Mouse (Mus musculus): Measurements from ENCODE around the gene Gm39115.

DNA sequence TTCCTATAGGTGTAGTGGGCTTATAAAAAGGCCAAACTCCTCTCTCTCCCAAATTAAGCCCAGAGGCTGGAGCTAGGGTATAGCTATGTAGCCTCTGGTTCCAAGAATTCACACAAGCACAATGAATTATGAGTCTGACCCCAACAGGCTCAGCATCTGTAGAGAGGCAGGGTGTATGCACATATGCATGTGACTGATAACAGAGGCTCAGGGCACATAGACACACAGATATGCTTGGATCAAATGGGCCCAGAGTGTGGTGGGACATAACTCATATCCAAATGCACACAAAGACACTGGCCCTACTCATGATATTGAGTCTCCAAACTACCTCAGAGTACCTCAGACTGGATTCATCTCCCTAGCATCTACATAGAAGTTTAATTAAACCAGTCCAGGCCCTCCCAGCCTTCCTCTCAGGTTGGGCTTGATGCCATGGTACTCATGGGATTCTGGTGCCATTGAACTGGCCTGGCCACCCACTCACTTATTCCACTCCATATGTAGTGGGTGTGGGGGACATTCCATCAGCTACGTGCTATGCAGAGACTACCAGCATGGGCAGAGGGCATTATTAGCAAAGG, 48.7 kb downstream of the Gm39115 start:
- no peak for TF ChIP-seq POLR2A (IDR thresholded peaks at IDR 0.05; ENCODE audit: borderline replicate concordance, control insufficient read depth, low read depth, low read length)
- no peak for TF ChIP-seq CTCF (IDR thresholded peaks at IDR 0.05; ENCODE audit: control insufficient read depth, insufficient read depth, low read length)
